Mouse (Mus musculus): ENCODE data around the gene Msi1. TPM values are rescaled to one million over a fixed set of nuclear protein-coding genes. Genes with fewer than 3 reads are reported as not detected.

Msi1 gene
- polyA plus RNA-seq, 1 experiment from 2014 or later = 86.3 TPM

- no peaks in the 10 kb centered on the region for H3K9me3 ChIP-seq
- DNase-seq (ENCODE audit: low spot score) = peak; percentile 64
- WGBS = 32% methylated on average over 9 of the region's 9 CpGs
- no peaks in the 10 kb centered on the region for H3K36me3 ChIP-seq (replicated peaks)
- H3K27me3 ChIP-seq (replicated peaks; ENCODE audit: low read depth, poor library complexity, severe bottlenecking) = peaks cover 14% of the 10 kb centered on the region
- H3K4me1 ChIP-seq = peaks cover 39% of the 10 kb centered on the region
- peak overlapping the region; percentile 33 for H3K4me3 ChIP-seq
- H3K27ac ChIP-seq (replicated peaks) = peak overlapping the region; percentile 40; the same call in 1 of the 2 replicates
Observed at GRCm38 (mm10) chr5:115408110-115408509, 21.3 kb upstream of the Msi1 start.

GRCm38 (mm10) chr5:115415111-115416085 is 14.0 kb upstream of the Msi1 start:
- Histone ChIP-seq H3K36me3 (replicated peaks) (no peaks in the 10 kb centered on the region), H3K27me3 (replicated peaks; ENCODE audit: low read depth, poor library complexity, severe bottlenecking) (no peaks in the 10 kb centered on the region), H3K27ac (replicated peaks) (peak overlapping the region; percentile 63; the same call in 1 of the 2 replicates), H3K4me1 (peaks cover 12% of the 10 kb centered on the region), H3K9me3 (0 out of 2 replicates have a peak, but pooled peaks cover 3% of the 10 kb centered on the region), H3K4me3 (peak overlapping the region; percentile 46)
- peak; percentile 34 for DNase-seq (ENCODE audit: low spot score)
- 62% methylated on average over 24 of the region's 24 CpGs for WGBS

- Histone ChIP-seq H3K36me3 (replicated peaks) (peaks cover 32% of the 10 kb centered on the region), H3K9me3 (no peaks in the 10 kb centered on the region), H3K4me1 (peaks cover 52% of the 10 kb centered on the region), H3K4me3 (peak overlapping the region; percentile 97), H3K27ac (replicated peaks) (peak overlapping the region; percentile 100), H3K27me3 (replicated peaks; ENCODE audit: low read depth, poor library complexity, severe bottlenecking) (peaks cover 22% of the 10 kb centered on the region)
- DNase-seq (ENCODE audit: low spot score) = peak; percentile 22
- WGBS = under 1% methylated on average over 20 of the region's 20 CpGs
Observed at GRCm38 (mm10) chr5:115428831-115429358, 504 bp upstream of the Msi1 start.

GRCm38 (mm10) chr5:115430187-115430960 is 975 bp downstream of the Msi1 start:
- peaks cover 66% of the 10 kb centered on the region for H3K4me1 ChIP-seq
- peak overlapping the region; percentile 97 for H3K4me3 ChIP-seq
- WGBS = under 1% methylated on average over 70 of the region's 73 CpGs
- DNase-seq (ENCODE audit: low spot score) = peak; percentile 60
- peaks cover 22% of the 10 kb centered on the region for H3K27me3 ChIP-seq (replicated peaks; ENCODE audit: low read depth, poor library complexity, severe bottlenecking)
- H3K27ac ChIP-seq (replicated peaks) = peak overlapping the region; percentile 100
- peaks cover 47% of the 10 kb centered on the region for H3K36me3 ChIP-seq (replicated peaks)
- H3K9me3 ChIP-seq = no peaks in the 10 kb centered on the region

GRCm38 (mm10) chr5:115431061-115431897 is 1.9 kb downstream of the Msi1 start:
- peak overlapping the region; percentile 100 for H3K27ac ChIP-seq (replicated peaks)
- no peaks in the 10 kb centered on the region for H3K9me3 ChIP-seq
- H3K36me3 ChIP-seq (replicated peaks) = peaks cover 56% of the 10 kb centered on the region
- 2% methylated on average over 14 of the region's 14 CpGs for WGBS
- H3K4me3 ChIP-seq = peak overlapping the region; percentile 97
- peak; percentile 73 for DNase-seq (ENCODE audit: low spot score)
- H3K4me1 ChIP-seq = peaks cover 75% of the 10 kb centered on the region
- H3K27me3 ChIP-seq (replicated peaks; ENCODE audit: low read depth, poor library complexity, severe bottlenecking) = peaks cover 22% of the 10 kb centered on the region

GRCm38 (mm10) chr5:115431898-115432259 is 2.5 kb downstream of the Msi1 start:
- peak; percentile 20 for DNase-seq (ENCODE audit: low spot score)
- H3K4me1 ChIP-seq = peaks cover 81% of the 10 kb centered on the region
- peaks cover 60% of the 10 kb centered on the region for H3K36me3 ChIP-seq (replicated peaks)
- H3K27ac ChIP-seq (replicated peaks) = peak overlapping the region; percentile 100
- 14% methylated on average over 7 of the region's 7 CpGs for WGBS
- H3K9me3 ChIP-seq = no peaks in the 10 kb centered on the region
- peaks cover 22% of the 10 kb centered on the region for H3K27me3 ChIP-seq (replicated peaks; ENCODE audit: low read depth, poor library complexity, severe bottlenecking)
- H3K4me3 ChIP-seq = peak overlapping the region; percentile 97

- peaks cover 18% of the 10 kb centered on the region for H3K27me3 ChIP-seq (replicated peaks; ENCODE audit: low read depth, poor library complexity, severe bottlenecking)
- WGBS = 72% methylated on average over 11 of the region's 11 CpGs
- DNase-seq (ENCODE audit: low spot score) = no peak
- H3K4me3 ChIP-seq = peak overlapping the region; percentile 97
- peaks cover 83% of the 10 kb centered on the region for H3K4me1 ChIP-seq
- H3K9me3 ChIP-seq = no peaks in the 10 kb centered on the region
- peak overlapping the region; percentile 100 for H3K27ac ChIP-seq (replicated peaks)
- H3K36me3 ChIP-seq (replicated peaks) = peaks cover 65% of the 10 kb centered on the region
Observed at GRCm38 (mm10) chr5:115432395-115432794, 3.0 kb downstream of the Msi1 start.

GRCm38 (mm10) chr5:115433191-115433590 is 3.8 kb downstream of the Msi1 start:
- peaks cover 10% of the 10 kb centered on the region for H3K27me3 ChIP-seq (replicated peaks; ENCODE audit: low read depth, poor library complexity, severe bottlenecking)
- 78% methylated on average over 8 of the region's 8 CpGs for WGBS

GRCm38 (mm10) chr5:115434280-115434852 is 5.0 kb downstream of the Msi1 start:
- peaks cover 85% of the 10 kb centered on the region for H3K4me1 ChIP-seq
- H3K36me3 ChIP-seq (replicated peaks) = peaks cover 85% of the 10 kb centered on the region
- peak overlapping the region; percentile 97 for H3K4me3 ChIP-seq
- peak overlapping the region; percentile 100 for H3K27ac ChIP-seq (replicated peaks)
- no peaks in the 10 kb centered on the region for H3K27me3 ChIP-seq (replicated peaks; ENCODE audit: low read depth, poor library complexity, severe bottlenecking)
- WGBS = 38% methylated on average over 11 of the region's 11 CpGs
- peak; percentile 36 for DNase-seq (ENCODE audit: low spot score)
- H3K9me3 ChIP-seq = no peaks in the 10 kb centered on the region

More at GRCm38 (mm10) chr5:115433191-115433590, 3.8 kb downstream of the Msi1 start:
- Histone ChIP-seq H3K9me3 (no peaks in the 10 kb centered on the region), H3K36me3 (replicated peaks) (peaks cover 73% of the 10 kb centered on the region), H3K27ac (replicated peaks) (peak overlapping the region; percentile 100), H3K4me3 (peak overlapping the region; percentile 97), H3K4me1 (peaks cover 83% of the 10 kb centered on the region)
- DNase-seq (ENCODE audit: low spot score) = peak; percentile 13

GRCm38 (mm10) chr5:115434853-115435754 is 5.7 kb downstream of the Msi1 start:
- H3K4me1 ChIP-seq = peaks cover 92% of the 10 kb centered on the region
- H3K27me3 ChIP-seq (replicated peaks; ENCODE audit: low read depth, poor library complexity, severe bottlenecking) = no peaks in the 10 kb centered on the region
- H3K27ac ChIP-seq (replicated peaks) = peak overlapping the region; percentile 100
- H3K9me3 ChIP-seq = no peaks in the 10 kb centered on the region
- 22% methylated on average over 15 of the region's 15 CpGs for WGBS
- H3K4me3 ChIP-seq = peak overlapping the region; percentile 97
- DNase-seq (ENCODE audit: low spot score) = peak; percentile 74
- peaks cover 92% of the 10 kb centered on the region for H3K36me3 ChIP-seq (replicated peaks)
